Mouse (Mus musculus): ENCODE data around the gene Unkl. TPM values are rescaled to one million over a fixed set of nuclear protein-coding genes. Genes with fewer than 3 reads are reported as not detected.
"Not testable (repeated sequence)": the region's sequence is repeated elsewhere in the genome, so short reads cannot be mapped to it uniquely, and the experiment has no call there.

Unkl gene
- polyA plus RNA-seq, 2 experiments, result 5.9 to 34.8 TPM

DNA sequence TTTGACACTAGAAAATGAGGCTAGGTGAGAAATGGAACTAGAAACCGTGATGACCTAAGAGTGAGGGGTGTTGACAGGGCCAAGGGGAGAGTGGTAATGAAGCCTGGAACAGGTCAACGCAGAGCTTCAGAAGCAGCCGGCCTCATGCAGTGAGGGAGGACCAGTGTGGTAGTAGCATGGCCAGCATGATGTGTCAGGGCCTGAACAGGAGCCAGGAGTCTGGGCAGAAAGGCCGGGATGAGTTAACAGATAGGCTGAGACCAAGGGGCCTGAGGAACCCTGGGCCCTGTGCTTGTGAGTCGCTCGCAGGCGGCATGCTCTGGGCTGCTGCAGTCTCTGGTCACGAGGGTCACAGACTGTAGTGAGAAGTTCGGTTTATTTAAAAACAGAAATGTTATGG is 30.8 kb downstream of the Unkl start:
- peaks cover 15 to 20% of the 10 kb centered on the region in 2 experiments for H3K4me1 ChIP-seq (replicated peaks; ENCODE audit: control insufficient read depth in 2 of 2, insufficient read depth in 2 of 2, low read length in 1 of 2)
- H3K9ac ChIP-seq (replicated peaks), result no peak overlapping the region
- no peak overlapping the region for H3K4me2 ChIP-seq (ENCODE audit: low read depth)
- ATAC-seq (ENCODE audit: insufficient read depth), result no peak
- no peaks in the 10 kb centered on the region for H3K9me3 ChIP-seq (ENCODE audit: control insufficient read depth, low read length)
- TF ChIP-seq EP300 (IDR thresholded peaks at IDR 0.05; ENCODE audit: low read depth) (no peak), CTCF (IDR thresholded peaks at IDR 0.05; ENCODE audit: low read depth) (no peak)
- H3K27me3 ChIP-seq (ENCODE audit: control insufficient read depth, insufficient read depth, low read length), result no peaks in the 10 kb centered on the region
- WGBS (ENCODE audit: insufficient replicate concordance), result 76% methylated on average over 9 of the region's 9 CpGs
- H3K4me3 ChIP-seq (ENCODE audit: insufficient read depth in 1 of 2, low read depth in 2 of 2, low read length in 2 of 2), result no peak overlapping the region
- no peak for DNase-seq (ENCODE audit: low read depth in 3 of 3, low spot score in 3 of 3)
- no peak overlapping the region for H3K27ac ChIP-seq
- H3K36me3 ChIP-seq (replicated peaks; ENCODE audit: control insufficient read depth, insufficient read depth, low read depth), result no peaks in the 10 kb centered on the region; the same call in none of the 2 replicates

DNA sequence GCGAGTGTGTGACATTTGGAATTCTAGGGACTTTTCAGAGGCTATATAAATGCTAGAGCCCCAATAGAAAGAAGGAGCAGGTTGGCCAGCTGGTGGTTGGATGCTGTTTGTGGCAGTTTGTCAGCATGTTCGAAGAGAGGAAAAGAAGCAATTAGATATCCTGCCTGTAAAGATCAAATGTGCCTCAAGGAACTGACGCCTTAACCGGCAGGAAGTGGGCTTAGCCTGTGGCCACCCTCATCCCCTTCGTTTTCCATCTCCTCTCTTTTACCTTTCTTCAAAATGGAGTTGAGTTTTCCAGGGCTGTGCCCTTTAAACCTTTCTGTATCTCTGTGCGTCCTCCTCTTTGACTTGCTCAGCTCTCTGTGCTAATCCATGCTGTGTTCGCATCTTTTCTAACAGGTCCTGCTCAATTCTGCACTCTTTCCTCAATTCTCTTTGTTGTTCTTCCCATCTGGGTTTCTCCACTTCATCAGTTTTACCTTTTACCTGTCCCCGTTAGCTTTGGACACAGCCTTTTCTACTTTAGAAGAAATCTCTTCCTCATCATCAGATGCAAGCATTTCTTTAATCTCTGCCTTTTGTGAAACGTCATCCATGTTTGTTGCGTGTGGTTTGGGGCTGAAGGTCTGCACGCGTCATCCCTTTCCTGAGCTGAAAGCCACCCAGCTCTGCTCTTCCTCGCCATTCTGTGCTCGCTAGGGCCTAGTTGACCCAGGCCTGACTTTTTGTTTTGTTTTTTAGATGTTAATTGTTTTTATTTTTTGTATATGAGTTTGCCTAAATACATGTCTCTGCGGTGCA is 31.5 kb downstream of the Unkl start:
- 79% methylated on average over 15 of the region's 15 CpGs for WGBS (ENCODE audit: insufficient replicate concordance)
- Histone ChIP-seq H3K36me3 (replicated peaks; ENCODE audit: control insufficient read depth, insufficient read depth, low read depth) (no peaks in the 10 kb centered on the region; the same call in none of the 2 replicates), H3K9me3 (ENCODE audit: control insufficient read depth, low read length) (no peaks in the 10 kb centered on the region), H3K4me3 (ENCODE audit: insufficient read depth in 1 of 2, low read depth in 2 of 2, low read length in 2 of 2) (no peak overlapping the region), H3K4me1 (replicated peaks; ENCODE audit: control insufficient read depth in 2 of 2, insufficient read depth in 2 of 2, low read length in 1 of 2) (peaks cover 23 to 28% of the 10 kb centered on the region in 2 experiments), H3K9ac (replicated peaks) (no peak overlapping the region), H3K4me2 (ENCODE audit: low read depth) (no peak overlapping the region), H3K27me3 (ENCODE audit: control insufficient read depth, insufficient read depth, low read length) (no peaks in the 10 kb centered on the region), H3K27ac (no peak overlapping the region)
- DNase-seq (ENCODE audit: low read depth in 3 of 3, low spot score in 3 of 3), result no peak
- no peak for TF ChIP-seq EP300 (IDR thresholded peaks at IDR 0.05; ENCODE audit: low read depth)
- no peak for TF ChIP-seq CTCF (IDR thresholded peaks at IDR 0.05; ENCODE audit: low read depth)
- ATAC-seq (ENCODE audit: insufficient read depth), result no peak

DNA sequence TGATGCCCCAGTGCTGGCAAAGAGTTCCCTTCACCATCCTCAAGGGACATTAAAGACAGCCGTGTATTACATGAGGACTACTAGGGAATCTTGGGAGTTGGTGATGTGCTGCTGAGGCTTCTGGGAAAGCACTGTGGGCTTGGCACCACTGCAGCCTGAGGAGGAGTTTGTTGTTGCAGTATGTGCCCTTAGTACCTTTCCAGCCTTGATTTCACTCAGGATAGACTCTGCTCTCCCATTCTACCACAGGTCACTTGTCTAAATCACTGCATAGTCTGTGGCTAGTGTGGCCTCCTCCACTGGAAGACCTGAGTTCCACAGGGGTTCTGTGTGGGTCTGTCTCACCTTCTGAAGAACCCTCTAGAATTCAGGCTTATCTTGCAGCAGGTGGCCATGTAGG is 32.5 kb downstream of the Unkl start:
- Histone ChIP-seq H3K4me1 (replicated peaks; ENCODE audit: control insufficient read depth in 2 of 2, insufficient read depth in 2 of 2, low read length in 1 of 2) (peaks cover 33 to 37% of the 10 kb centered on the region in 2 experiments), H3K27me3 (ENCODE audit: control insufficient read depth, insufficient read depth, low read length) (no peaks in the 10 kb centered on the region), H3K27ac (no peak overlapping the region; the same call in 1 of the 2 replicates), H3K9me3 (ENCODE audit: control insufficient read depth, low read length) (no peaks in the 10 kb centered on the region), H3K36me3 (replicated peaks; ENCODE audit: control insufficient read depth, insufficient read depth, low read depth) (no peaks in the 10 kb centered on the region; the same call in none of the 2 replicates), H3K9ac (replicated peaks) (peak overlapping the region; percentile 1; the same call in 1 of the 2 replicates), H3K4me2 (ENCODE audit: low read depth) (peak overlapping the region; percentile 91), H3K4me3 (ENCODE audit: insufficient read depth in 1 of 2, low read depth in 2 of 2, low read length in 2 of 2) (no peak overlapping the region)
- TF ChIP-seq EP300 (IDR thresholded peaks at IDR 0.05; ENCODE audit: low read depth) (no peak), CTCF (IDR thresholded peaks at IDR 0.05; ENCODE audit: low read depth) (no peak)
- no peak for ATAC-seq (ENCODE audit: insufficient read depth)
- 85% methylated on average over 1 of the region's 1 CpGs for WGBS (ENCODE audit: insufficient replicate concordance)
- DNase-seq (ENCODE audit: low read depth in 3 of 3, low spot score in 3 of 3), result no peak

DNA sequence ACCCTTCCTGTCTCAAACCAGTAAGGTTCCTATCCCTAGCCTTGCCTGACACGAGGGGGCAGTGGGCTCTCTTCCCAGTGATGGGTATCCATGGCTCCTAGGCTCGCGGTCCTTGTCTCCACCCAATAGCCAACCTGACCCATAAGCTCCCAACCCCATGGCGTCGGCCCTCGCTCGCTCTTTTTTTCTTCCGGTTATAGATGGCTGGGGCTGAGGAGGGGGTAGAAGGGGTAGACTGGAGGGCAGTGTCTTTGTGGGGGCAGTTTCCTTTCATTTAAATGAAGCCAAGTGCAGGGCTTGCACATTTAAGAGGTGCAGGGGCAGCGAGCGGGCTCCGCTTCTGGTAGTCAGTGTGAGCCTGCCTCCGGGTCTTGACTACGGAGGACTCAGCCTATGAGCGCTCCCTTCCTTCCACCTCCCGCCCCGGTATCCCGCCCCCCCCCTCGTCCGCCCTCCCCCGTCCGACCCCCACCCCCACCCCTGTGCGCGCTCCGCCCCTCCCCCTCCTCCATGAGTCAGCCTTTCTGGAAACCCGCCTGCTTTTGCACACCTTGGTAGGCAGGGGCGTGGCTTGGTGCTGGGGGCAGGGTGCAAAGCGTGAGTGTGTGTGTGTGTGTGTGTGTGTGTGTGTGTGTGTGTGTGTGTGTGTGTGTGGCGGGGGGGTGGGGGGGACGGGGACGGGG is 33.8 kb downstream of the Unkl start:
- Histone ChIP-seq H3K4me1 (replicated peaks; ENCODE audit: control insufficient read depth in 2 of 2, insufficient read depth in 2 of 2, low read length in 1 of 2) (peaks cover 44 to 49% of the 10 kb centered on the region in 2 experiments), H3K27ac (peak overlapping the region; percentile 92), H3K27me3 (ENCODE audit: control insufficient read depth, insufficient read depth, low read length) (no peaks in the 10 kb centered on the region), H3K36me3 (replicated peaks; ENCODE audit: control insufficient read depth, insufficient read depth, low read depth) (peaks cover 6% of the 10 kb centered on the region), H3K4me2 (ENCODE audit: low read depth) (peak overlapping the region; percentile 91), H3K9ac (replicated peaks) (peak overlapping the region; percentile 89), H3K9me3 (ENCODE audit: control insufficient read depth, low read length) (no peaks in the 10 kb centered on the region), H3K4me3 (ENCODE audit: insufficient read depth in 1 of 2, low read depth in 2 of 2, low read length in 2 of 2) (peak overlapping the region; percentile 64 to 97)
- TF ChIP-seq EP300 (IDR thresholded peaks at IDR 0.05; ENCODE audit: low read depth) (no peak), CTCF (IDR thresholded peaks at IDR 0.05; ENCODE audit: low read depth) (0 out of 2 replicates have a peak, but pooled peaks have one; percentile 15)
- WGBS (ENCODE audit: insufficient replicate concordance), result under 1% methylated on average over 27 of the region's 30 CpGs
- DNase-seq (ENCODE audit: low read depth in 3 of 3, low spot score in 3 of 3) (peak; percentile 63 to 80 (median 65)), ATAC-seq (ENCODE audit: insufficient read depth) (peak; percentile 78)

DNA sequence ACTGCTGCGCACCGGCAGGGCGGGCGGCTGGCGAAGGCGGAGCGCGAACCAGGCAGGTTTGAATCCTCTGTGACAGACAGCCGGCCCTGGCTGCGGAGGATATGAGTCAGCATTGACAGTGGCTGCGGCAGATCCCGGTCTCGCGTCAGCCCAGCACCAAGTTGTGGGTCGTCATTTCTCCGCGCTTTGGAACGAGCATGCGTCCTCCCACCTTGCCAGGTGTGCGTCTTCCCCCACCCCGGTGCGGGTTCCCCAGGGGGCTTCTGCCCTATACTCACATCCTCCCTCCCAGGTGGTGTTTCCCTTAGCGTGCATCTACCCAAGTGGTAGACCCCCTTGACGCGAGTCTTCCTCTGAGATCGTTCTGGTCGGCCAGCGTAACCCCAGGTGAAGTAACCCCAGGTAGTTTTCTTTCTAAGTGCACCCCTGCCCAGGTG is 34.3 kb downstream of the Unkl start:
- Histone ChIP-seq H3K4me2 (ENCODE audit: low read depth) (peak overlapping the region; percentile 82), H3K4me1 (replicated peaks; ENCODE audit: control insufficient read depth in 2 of 2, insufficient read depth in 2 of 2, low read length in 1 of 2) (peaks cover 45 to 54% of the 10 kb centered on the region in 2 experiments), H3K27ac (peak overlapping the region; percentile 99), H3K4me3 (ENCODE audit: insufficient read depth in 1 of 2, low read depth in 2 of 2, low read length in 2 of 2) (peak overlapping the region; percentile 97 to 98), H3K9ac (replicated peaks) (peak overlapping the region; percentile 99)
- DNase-seq (ENCODE audit: low read depth in 3 of 3, low spot score in 3 of 3) (peak in 1 of 3 experiments; percentile 23), ATAC-seq (ENCODE audit: insufficient read depth) (peak; percentile 71)
- H3K27me3 ChIP-seq (ENCODE audit: control insufficient read depth, insufficient read depth, low read length); H3K9me3 ChIP-seq (ENCODE audit: control insufficient read depth, low read length); H3K36me3 ChIP-seq (replicated peaks; ENCODE audit: control insufficient read depth, insufficient read depth, low read depth): not testable (repeated sequence)
- peak; percentile 6; the same call in 1 of the 2 replicates for TF ChIP-seq EP300 (IDR thresholded peaks at IDR 0.05; ENCODE audit: low read depth)
- WGBS (ENCODE audit: insufficient replicate concordance), result 3% methylated on average over 15 of the region's 28 CpGs

Data from liver, embryonic 14.5 days (tissue).